Mouse (Mus musculus) myocyte (in vitro differentiated cells): ENCODE measurements around the gene Atp6v1c2. TPM values are rescaled to one million over a fixed set of nuclear protein-coding genes. Genes with fewer than 3 reads are reported as not detected.

ENCODE experiments used
- H3K27me3 ChIP-seq: one replicate; pipeline ENCODE4 v1.6.1; 2011; ENCODE audit not compliant: control insufficient read depth, insufficient read depth, insufficient read length
- H3K36me3 ChIP-seq: one replicate; pipeline ENCODE4 v1.6.1; 2011; ENCODE audit not compliant: control insufficient read depth, insufficient read depth
- H3K4me2 ChIP-seq: one replicate; pipeline ENCODE4 v1.6.1; 2011; ENCODE audit warnings: low read depth, control low read depth
- H3K4me3 ChIP-seq: one replicate; pipeline ENCODE4 v1.5.1; 2011; ENCODE audit warnings: mild to moderate bottlenecking, control low read depth, moderate library complexity
- H3K79me2 ChIP-seq: one replicate; pipeline ENCODE4 v1.6.1; 2011; ENCODE audit not compliant: control insufficient read depth, insufficient read depth
- H3ac ChIP-seq: one replicate; pipeline ENCODE4 v1.6.1; 2011; ENCODE audit not compliant: control insufficient read depth, insufficient read length
- CEBPB ChIP-seq: IDR thresholded peaks from 2 replicates; pipeline ENCODE4 v1.6.1; 2011; ENCODE audit warnings: mild to moderate bottlenecking, moderate library complexity; ENCODE audit not compliant: poor library complexity, insufficient read depth, severe bottlenecking
- E2F4 ChIP-seq: IDR thresholded peaks from one replicate; pipeline ENCODE4 v1.6.1; 2011; ENCODE audit warnings: mild to moderate bottlenecking, control low read depth, moderate library complexity; ENCODE audit not compliant: insufficient read depth
- MAX ChIP-seq: IDR thresholded peaks from one replicate; pipeline ENCODE4 v1.6.1; 2011; ENCODE audit warnings: low read depth, mild to moderate bottlenecking, control low read depth
- MYOD1 ChIP-seq, 3 experiments: IDR thresholded peaks; one replicate each; pipeline ENCODE4 v1.6.1; 2011; ENCODE audit warnings: control low read depth in 2 of 3, low read depth in 2 of 3, mild to moderate bottlenecking in 2 of 3, moderate library complexity in 1 of 3; ENCODE audit not compliant: insufficient read length in 2 of 3, control insufficient read depth in 1 of 3
- MYOG ChIP-seq, 3 experiments: IDR thresholded peaks; one replicate each; pipeline ENCODE4 v1.6.1; 2011; ENCODE audit warnings: control low read depth in 2 of 3, low read depth in 2 of 3, mild to moderate bottlenecking in 2 of 3; ENCODE audit not compliant: insufficient read length in 2 of 3, control insufficient read depth in 1 of 3, insufficient read depth in 1 of 3
- POLR2A ChIP-seq: IDR thresholded peaks from one replicate; pipeline ENCODE4 v1.6.1; 2011; ENCODE audit warnings: low read depth, mild to moderate bottlenecking, control low read depth, moderate library complexity; ENCODE audit not compliant: insufficient read length
- POLR2AphosphoS2 ChIP-seq: IDR thresholded peaks from one replicate; pipeline ENCODE4 v1.6.1; 2011; ENCODE audit warnings: low read depth, control low read depth; ENCODE audit not compliant: insufficient read length
- REST ChIP-seq: IDR thresholded peaks from one replicate; pipeline ENCODE4 v1.6.1; 2011; ENCODE audit warnings: mild to moderate bottlenecking, control low read depth, moderate library complexity; ENCODE audit not compliant: insufficient read depth, insufficient read length
- SRF ChIP-seq: IDR thresholded peaks from one replicate; pipeline ENCODE4 v1.6.1; 2011; ENCODE audit warnings: low read depth; ENCODE audit not compliant: control insufficient read depth, insufficient read length
- TCF12 ChIP-seq: IDR thresholded peaks from one replicate; pipeline ENCODE4 v1.6.1; 2011; ENCODE audit warnings: mild to moderate bottlenecking, control low read depth; ENCODE audit not compliant: poor library complexity, insufficient read depth, severe bottlenecking
- TCF3 ChIP-seq: IDR thresholded peaks from one replicate; pipeline ENCODE4 v1.6.1; 2011; ENCODE audit warnings: low read depth, control low read depth; ENCODE audit not compliant: insufficient read length
- USF1 ChIP-seq: IDR thresholded peaks from one replicate; pipeline ENCODE4 v1.6.1; 2011; ENCODE audit warnings: low read depth, mild to moderate bottlenecking, control low read depth, moderate library complexity
- polyA plus RNA-seq: library from polyadenylated mRNA; unstranded; fragments of >200 nt; fragmentation: generic; extraction: Trizol; gene quantifications from one replicate; pipeline ENCODE4 v1.2.1, GENCODE M21; 2012; ENCODE audit warnings: missing spikeins

Atp6v1c2 gene
- 7.2 TPM for polyA plus RNA-seq

DNA sequence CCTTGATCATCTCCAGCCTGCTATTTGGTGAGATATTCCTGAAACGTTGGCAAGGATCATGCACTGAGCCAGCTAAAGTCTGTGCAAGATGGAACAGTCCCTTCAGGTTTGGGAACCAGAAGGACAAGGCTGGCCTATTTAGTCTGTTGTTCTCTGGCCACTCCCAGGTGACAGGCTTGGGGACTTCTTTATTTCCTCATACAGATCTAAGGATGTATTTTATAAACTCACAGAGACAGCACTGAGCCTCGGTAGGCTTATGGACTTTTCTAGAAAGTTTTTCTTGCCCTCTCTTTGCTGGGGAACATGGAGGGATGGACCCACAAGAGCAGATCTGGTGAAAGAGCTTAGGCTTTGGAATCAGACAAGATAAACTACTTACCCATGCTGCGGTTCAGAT is at the start of gene Atp6v1c2:
TSS of gene Atp6v1c2 (minus strand) at position 101 of the 400 bp plus-strand sequence.
- no peak within 1 kb of the TSS for H3K4me2 ChIP-seq
- peaks cover 13% of the 10 kb centered on the region for H3K27me3 ChIP-seq
- H3K79me2 ChIP-seq: no peaks in the 10 kb centered on the region
- H3K4me3 ChIP-seq: no peak within 1 kb of the TSS
- no peak within 1 kb of the TSS for H3ac ChIP-seq
- no peaks in the 10 kb centered on the region for H3K36me3 ChIP-seq
- TF ChIP-seq POLR2A (no peak), USF1 (no peak), TCF12 (no peak), E2F4 (no peak), POLR2AphosphoS2 (no peak), TCF3 (no peak), SRF (no peak), MYOG (IDR thresholded peaks at IDR 0.05; ENCODE audit: control insufficient read depth in 1 of 3, insufficient read depth in 1 of 3, insufficient read length in 2 of 3, low read depth in 2 of 3) (no peak), MYOD1 (IDR thresholded peaks at IDR 0.05; ENCODE audit: control insufficient read depth in 1 of 3, insufficient read length in 2 of 3, low read depth in 2 of 3) (no peak), MAX (no peak), CEBPB (no peak), REST (no peak)

DNA sequence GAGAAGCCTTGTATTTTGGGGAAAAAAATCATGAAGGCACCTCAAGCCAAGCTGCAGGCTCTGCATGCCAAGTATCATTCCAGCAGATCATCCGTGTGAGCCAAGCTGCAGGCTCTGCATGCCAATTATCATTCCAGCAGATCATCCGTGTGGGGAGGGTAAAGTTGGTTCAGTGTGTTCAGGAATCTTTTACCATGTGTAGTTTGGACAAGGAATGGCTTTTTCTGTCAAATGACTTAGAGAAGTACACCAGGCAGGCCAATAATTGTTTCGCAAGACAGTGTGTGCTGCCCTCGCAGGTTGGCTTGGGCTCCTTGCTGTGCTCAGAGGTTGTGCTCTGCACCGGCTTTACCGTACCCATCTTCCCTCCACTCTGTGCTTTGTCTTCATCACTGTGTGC is 47.4 kb upstream of the Atp6v1c2 start:
- Histone ChIP-seq H3K79me2 (no peaks in the 10 kb centered on the region), H3K36me3 (peaks cover 50% of the 10 kb centered on the region), H3ac (no peak overlapping the region), H3K4me3 (no peak overlapping the region), H3K27me3 (no peaks in the 10 kb centered on the region), H3K4me2 (no peak overlapping the region)
- TF ChIP-seq MYOG (IDR thresholded peaks at IDR 0.05; ENCODE audit: control insufficient read depth in 1 of 3, insufficient read depth in 1 of 3, insufficient read length in 2 of 3, low read depth in 2 of 3): no peak
- TF ChIP-seq POLR2AphosphoS2: no peak
- no peak for TF ChIP-seq POLR2A
- no peak for TF ChIP-seq USF1
- no peak for TF ChIP-seq TCF3
- no peak for TF ChIP-seq SRF
- no peak for TF ChIP-seq MYOD1 (IDR thresholded peaks at IDR 0.05; ENCODE audit: control insufficient read depth in 1 of 3, insufficient read length in 2 of 3, low read depth in 2 of 3)
- no peak for TF ChIP-seq CEBPB
- TF ChIP-seq E2F4: no peak
- no peak for TF ChIP-seq MAX
- no peak for TF ChIP-seq TCF12

DNA sequence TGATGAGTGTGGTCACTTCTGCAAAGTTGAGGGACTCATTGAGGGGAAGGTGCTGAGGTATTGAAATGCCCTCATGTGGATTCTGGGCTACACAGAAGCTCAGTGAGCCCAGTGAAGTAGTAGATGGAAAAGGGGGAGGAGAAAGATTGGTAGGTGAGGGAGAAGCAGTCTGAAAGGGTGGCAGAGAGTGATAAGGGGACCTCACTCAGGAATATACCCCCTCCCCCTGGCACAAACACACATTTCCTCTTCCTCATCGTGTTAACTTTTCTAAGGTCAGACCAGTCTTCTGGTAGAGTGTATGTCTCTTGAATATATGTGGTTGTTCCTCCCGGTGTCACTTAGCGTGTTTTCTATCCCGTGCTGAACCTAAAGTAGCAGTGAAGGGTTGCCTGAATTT is 46.1 kb upstream of the Atp6v1c2 start:
- TF ChIP-seq CEBPB (no peak), MYOG (IDR thresholded peaks at IDR 0.05; ENCODE audit: control insufficient read depth in 1 of 3, insufficient read depth in 1 of 3, insufficient read length in 2 of 3, low read depth in 2 of 3) (no peak), E2F4 (no peak)
- Histone ChIP-seq H3K36me3 (peaks cover 54% of the 10 kb centered on the region), H3K4me3 (no peak overlapping the region), H3K4me2 (no peak overlapping the region), H3ac (no peak overlapping the region), H3K27me3 (no peaks in the 10 kb centered on the region), H3K79me2 (no peaks in the 10 kb centered on the region)

DNA sequence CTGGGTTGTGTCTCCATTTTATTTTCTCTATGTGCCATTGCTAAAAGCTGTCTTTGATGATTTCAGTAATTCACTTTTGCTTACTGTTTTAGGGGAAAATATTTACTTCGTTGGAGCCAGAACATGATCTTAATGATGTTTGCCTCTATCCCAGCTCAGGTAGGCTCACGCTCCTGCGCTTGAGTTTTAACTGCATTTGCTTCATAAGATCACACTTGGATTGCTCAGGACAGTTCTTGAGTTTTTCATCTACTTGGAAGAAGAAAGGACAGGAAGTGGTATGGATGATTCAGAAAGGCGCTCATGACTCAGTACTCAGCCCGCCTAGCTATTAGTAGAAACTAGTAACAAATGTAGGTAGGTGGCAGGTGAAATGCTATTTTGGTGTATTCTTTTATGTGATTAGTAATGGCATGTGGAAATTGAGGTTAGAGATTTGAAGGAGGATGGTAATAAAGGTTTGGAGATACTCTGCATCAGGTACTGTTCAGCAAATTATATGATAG is 44.4 kb upstream of the Atp6v1c2 start:
- no peaks in the 10 kb centered on the region for H3K79me2 ChIP-seq
- no peak overlapping the region for H3K4me3 ChIP-seq
- H3ac ChIP-seq: no peak overlapping the region
- no peak for TF ChIP-seq CEBPB
- no peak for TF ChIP-seq POLR2A
- TF ChIP-seq TCF3: no peak
- no peak for TF ChIP-seq MAX
- TF ChIP-seq REST: no peak
- TF ChIP-seq E2F4: no peak
- TF ChIP-seq MYOD1 (IDR thresholded peaks at IDR 0.05; ENCODE audit: control insufficient read depth in 1 of 3, insufficient read length in 2 of 3, low read depth in 2 of 3): no peak
- no peak for TF ChIP-seq TCF12
- no peak for TF ChIP-seq POLR2AphosphoS2
- no peak for TF ChIP-seq USF1
- TF ChIP-seq SRF: no peak
- TF ChIP-seq MYOG (IDR thresholded peaks at IDR 0.05; ENCODE audit: control insufficient read depth in 1 of 3, insufficient read depth in 1 of 3, insufficient read length in 2 of 3, low read depth in 2 of 3): no peak
- H3K4me2 ChIP-seq: no peak overlapping the region
- H3K27me3 ChIP-seq: no peaks in the 10 kb centered on the region
- peaks cover 41% of the 10 kb centered on the region for H3K36me3 ChIP-seq

- H3K79me2 ChIP-seq: no peaks in the 10 kb centered on the region
- no peak overlapping the region for H3K4me2 ChIP-seq
- H3K27me3 ChIP-seq: no peaks in the 10 kb centered on the region
- peaks cover 48% of the 10 kb centered on the region for H3K36me3 ChIP-seq
- no peak overlapping the region for H3ac ChIP-seq
- TF ChIP-seq SRF (no peak), POLR2AphosphoS2 (no peak), E2F4 (no peak), USF1 (no peak), REST (no peak), POLR2A (no peak), CEBPB (no peak), TCF3 (no peak), MAX (no peak), MYOD1 (IDR thresholded peaks at IDR 0.05; ENCODE audit: control insufficient read depth in 1 of 3, insufficient read length in 2 of 3, low read depth in 2 of 3) (no peak), TCF12 (no peak), MYOG (IDR thresholded peaks at IDR 0.05; ENCODE audit: control insufficient read depth in 1 of 3, insufficient read depth in 1 of 3, insufficient read length in 2 of 3, low read depth in 2 of 3) (no peak)
- no peak overlapping the region for H3K4me3 ChIP-seq
These were observed 43.5 kb upstream of the Atp6v1c2 start for GRCm38 (mm10) chr12:17372696-17373095.
